Mouse (Mus musculus) lung, adult 2 months (tissue): ENCODE results near the gene 4833427G06Rik. TPM values are rescaled to one million over a fixed set of nuclear protein-coding genes. Genes with fewer than 3 reads are reported as not detected.
"Not testable (repeated sequence)": the region's sequence is repeated elsewhere in the genome, so short reads cannot be mapped to it uniquely, and the experiment has no call there.

Experiments
- DNase-seq: peaks from one replicate; pipeline ENCODE4 v3.0.0; 2022
- H3K4me1 ChIP-seq: fragments of 200-500 bp; 2 replicates; pipeline ENCODE4 v1.6.1; 2011; ENCODE audit warnings: low read length; ENCODE audit not compliant: control insufficient read depth, insufficient read depth
- H3K4me3 ChIP-seq: fragments of 200-500 bp; replicated peaks from 2 replicates; pipeline ENCODE3; 2011; ENCODE audit warnings: low read depth, mild to moderate bottlenecking, control low read depth, low read length; ENCODE audit errors: extremely low read depth
- CTCF ChIP-seq: fragments of 200-500 bp; IDR thresholded peaks from 2 replicates; pipeline ENCODE4 v1.5.1; 2011; ENCODE audit warnings: mild to moderate bottlenecking, low read length, control low read depth; ENCODE audit not compliant: insufficient read depth
- POLR2A ChIP-seq: fragments of 200-500 bp; IDR thresholded peaks from 2 replicates; pipeline ENCODE4 v1.6.1; 2011; ENCODE audit warnings: low read depth, mild to moderate bottlenecking, control low read depth, low read length, borderline replicate concordance; ENCODE audit errors: extremely low read depth
- WGBS: fragments of 180-500 bp; shearing (Covaris S2); methylation state at CpG from one replicate; pipeline ENCODE4 v1.1.7; 2018; 5-methylcytosine and 5-hydroxymethylcytosine counted together
- polyA plus RNA-seq: library from polyadenylated mRNA; depleted of rRNA; stranded (reverse); fragments of >200 nt; gene quantifications from 2 replicates; pipeline ENCODE4 v1.2.3, GENCODE M21; 2012; rRNA removed

Gene 4833427G06Rik
- polyA plus RNA-seq = 1.9 and 2.4 TPM in 2 replicates

DNA sequence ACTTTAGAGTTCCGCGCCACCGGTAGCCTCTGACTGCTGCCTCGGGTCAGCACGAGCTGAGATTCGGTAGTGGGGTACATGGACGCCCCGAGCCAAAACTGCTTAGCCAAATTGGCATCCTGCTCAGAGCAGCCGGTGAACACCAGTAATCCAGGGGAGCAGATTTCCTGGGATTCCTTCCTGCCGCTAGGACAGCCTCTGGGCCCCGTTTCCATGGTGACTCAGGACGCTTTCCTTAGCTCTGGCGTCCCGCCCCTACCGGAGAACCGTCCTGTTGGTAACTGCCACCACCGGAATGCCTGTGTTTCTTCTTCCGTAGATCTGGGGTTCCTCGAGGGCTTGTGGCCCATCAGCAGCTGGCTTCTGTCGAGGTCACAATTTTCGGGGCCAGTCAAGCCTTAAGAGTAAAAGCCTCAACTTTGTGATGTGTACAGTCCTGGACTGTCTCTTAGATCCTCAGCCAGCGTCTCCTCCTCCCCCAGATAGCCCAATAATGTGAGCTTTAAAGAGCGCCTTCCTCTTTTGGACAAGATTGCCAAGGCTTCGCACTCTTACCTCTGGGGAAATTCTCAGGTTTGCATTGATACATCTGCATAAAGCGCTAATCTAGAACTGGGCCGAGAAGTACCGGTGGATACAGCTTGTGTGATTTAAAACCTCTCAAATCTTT is at the start of gene 4833427G06Rik:
4833427G06Rik (minus strand) TSS at position 323 of the 670 bp plus-strand sequence.
- TF ChIP-seq CTCF (no peak), POLR2A (no peak)
- H3K4me3 ChIP-seq = no peak within 1 kb of the TSS
- 24% methylated on average over 27 of the region's 27 CpGs for WGBS
- DNase-seq = peak; percentile 23
- 0 out of 2 replicates have a peak, but pooled peaks cover 2% of the 10 kb centered on the region for H3K4me1 ChIP-seq

DNA sequence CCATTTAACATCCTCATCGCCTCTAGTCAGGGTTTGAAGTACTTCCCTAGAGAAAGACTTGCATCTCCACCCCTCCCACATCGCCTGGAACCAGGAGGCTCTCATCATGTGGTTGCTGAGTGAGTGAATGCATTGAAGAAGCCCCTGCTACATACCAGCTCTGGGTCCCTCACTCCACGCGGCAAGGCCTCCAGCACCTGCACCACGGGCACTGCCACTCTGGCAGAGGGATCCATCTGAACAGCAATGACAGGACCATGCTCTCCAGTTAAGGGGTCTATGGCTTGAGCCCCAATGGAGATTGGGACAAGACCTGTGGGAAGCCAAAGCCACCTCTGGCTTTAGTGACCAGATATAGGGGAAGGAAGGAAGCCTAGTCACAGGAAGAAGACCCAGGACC is 45.4 kb upstream of the 4833427G06Rik start:
- Histone ChIP-seq H3K4me3 (no peak overlapping the region), H3K4me1 (no peaks in the 10 kb centered on the region)
- no peak for DNase-seq
- TF ChIP-seq POLR2A (no peak), CTCF (no peak)
- WGBS = 72% methylated on average over 5 of the region's 5 CpGs

DNA sequence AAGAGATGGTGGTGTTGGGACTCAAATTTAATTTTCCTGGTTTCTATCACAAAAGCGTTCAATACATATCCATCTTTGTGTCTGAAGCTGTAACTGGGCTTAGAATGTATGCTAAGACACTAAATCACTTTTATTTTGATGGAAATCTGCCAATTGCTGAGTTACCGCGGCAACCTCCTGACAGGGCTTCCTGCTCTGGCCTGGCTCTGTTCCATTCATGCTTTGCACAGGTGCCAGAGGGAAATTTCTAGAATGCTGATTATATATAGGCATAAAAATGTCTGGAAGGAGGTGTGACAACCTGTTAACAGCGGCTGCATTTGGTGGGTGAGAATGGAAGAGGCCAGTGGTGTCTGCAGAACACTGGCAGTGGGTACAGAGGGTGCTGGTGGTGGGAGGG is 44.6 kb upstream of the 4833427G06Rik start:
- WGBS = 39% methylated on average over 4 of the region's 4 CpGs
- no peak for DNase-seq
- Histone ChIP-seq H3K4me3 (no peak overlapping the region), H3K4me1 (no peaks in the 10 kb centered on the region)
- TF ChIP-seq CTCF = no peak
- TF ChIP-seq POLR2A = no peak

DNA sequence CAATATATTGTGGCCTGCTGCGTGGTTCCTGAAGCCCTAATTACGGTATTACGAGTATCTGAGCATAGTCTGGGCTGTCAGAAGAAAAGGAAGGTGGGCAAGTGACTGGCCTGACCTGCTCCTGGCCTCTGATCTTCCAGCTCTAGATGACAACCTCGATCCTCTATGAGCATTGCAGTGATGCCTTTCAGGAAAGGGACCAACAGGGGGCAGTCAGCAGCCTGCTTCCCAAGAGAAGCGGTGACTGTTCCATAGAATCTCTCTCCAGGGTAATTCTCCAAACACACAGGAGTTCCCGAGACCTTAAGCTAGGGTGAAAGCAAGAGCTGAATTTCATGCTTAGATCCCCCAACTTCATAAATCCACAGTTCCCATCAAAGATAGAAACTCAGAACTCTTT is 42.3 kb upstream of the 4833427G06Rik start:
- WGBS = 69% methylated on average over 6 of the region's 6 CpGs
- Histone ChIP-seq H3K4me1 (no peaks in the 10 kb centered on the region), H3K4me3 (no peak overlapping the region)
- DNase-seq = no peak
- TF ChIP-seq POLR2A (no peak), CTCF (no peak)

DNA sequence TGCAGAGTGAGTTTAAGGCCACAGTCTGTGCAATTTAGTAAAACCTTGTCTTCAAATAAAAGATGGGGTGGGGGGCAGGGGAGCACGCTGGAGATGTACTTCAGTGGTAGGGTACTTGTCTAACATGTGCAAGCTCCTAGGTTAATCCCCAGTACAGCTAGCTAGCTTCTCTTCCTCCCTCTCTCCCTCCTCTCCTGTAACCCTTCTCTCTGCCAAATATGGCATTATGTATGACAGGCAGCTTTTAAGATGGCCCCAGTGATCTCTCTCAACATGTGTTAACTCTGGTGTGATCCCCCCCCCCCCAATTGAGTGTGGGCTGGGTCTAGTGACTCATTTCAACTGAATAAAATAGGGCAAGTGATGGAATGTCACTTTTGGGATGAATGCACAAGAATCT is 41.6 kb upstream of the 4833427G06Rik start:
- DNase-seq = no peak
- H3K4me1 ChIP-seq = no peaks in the 10 kb centered on the region
- TF ChIP-seq POLR2A = no peak
- no peak for TF ChIP-seq CTCF
- WGBS = 91% methylated on average over 1 of the region's 1 CpGs
- H3K4me3 ChIP-seq = no peak overlapping the region

DNA sequence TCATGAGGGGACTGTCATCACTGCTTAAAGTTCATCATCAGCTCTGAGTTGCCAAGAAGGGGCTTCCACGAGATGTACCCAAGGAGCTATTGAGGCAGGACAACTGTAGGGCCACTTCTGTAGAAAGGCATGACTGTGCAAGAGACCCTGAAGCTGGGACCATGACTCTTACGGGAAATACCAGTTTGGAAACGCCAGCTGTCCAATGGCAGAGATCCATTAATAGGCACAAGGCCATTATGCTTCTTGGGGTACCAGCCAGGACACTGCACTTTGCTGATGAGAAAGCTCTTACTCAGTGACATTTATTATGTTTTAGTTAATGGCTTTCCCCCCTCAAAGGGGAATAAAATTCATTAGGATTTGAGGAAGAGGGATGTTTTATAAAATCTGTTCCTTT is 38.8 kb upstream of the 4833427G06Rik start:
- no peaks in the 10 kb centered on the region for H3K4me1 ChIP-seq
- WGBS = 76% methylated on average over 3 of the region's 3 CpGs
- TF ChIP-seq CTCF (no peak), POLR2A (no peak)
- H3K4me3 ChIP-seq = no peak overlapping the region
- no peak for DNase-seq

DNA sequence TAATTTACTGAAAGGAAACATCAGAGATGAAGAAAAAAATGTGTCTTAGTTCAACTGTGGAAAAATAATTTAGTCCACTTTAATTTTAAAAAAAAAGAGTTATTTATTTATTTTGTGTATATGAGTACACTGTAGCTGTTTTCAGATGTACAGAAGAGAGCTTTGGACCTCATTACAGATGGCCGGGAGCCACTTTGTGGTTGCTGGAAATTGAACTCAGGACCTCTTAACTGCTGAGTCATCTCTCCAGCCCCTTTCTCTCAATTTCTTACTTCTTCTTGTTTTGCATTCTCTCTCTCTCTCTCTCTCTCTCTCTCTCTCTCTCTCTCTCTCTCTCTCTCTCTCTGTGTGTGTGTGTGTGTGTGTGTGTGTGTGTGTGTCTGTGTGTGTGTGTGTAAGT is 37.5 kb upstream of the 4833427G06Rik start:
- H3K4me3 ChIP-seq, H3K4me1 ChIP-seq, DNase-seq: not testable (repeated sequence)
- WGBS = 74% methylated on average over 1 of the region's 1 CpGs

DNA sequence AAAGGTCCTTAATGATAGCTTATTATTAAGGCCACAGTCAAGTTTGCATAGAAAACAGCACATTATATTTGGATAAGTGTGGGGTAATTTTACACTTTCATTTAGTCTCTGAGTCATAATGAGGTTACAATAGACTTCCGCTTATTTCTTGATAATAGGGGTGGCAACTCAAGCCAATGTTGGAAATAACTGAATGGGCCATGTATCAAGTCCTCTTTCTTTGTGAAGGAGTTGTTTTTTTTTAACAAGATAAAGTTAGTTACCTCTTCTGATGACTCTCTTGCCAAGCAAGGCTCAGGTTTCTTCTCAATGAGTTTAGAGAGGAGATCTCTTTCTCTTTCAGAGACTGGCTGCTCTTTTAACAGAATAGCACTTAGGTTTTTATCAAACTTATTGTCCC is 36.4 kb upstream of the 4833427G06Rik start:
- TF ChIP-seq POLR2A (no peak), CTCF (no peak)
- WGBS = 76% methylated on average over 1 of the region's 1 CpGs
- no peak for DNase-seq
- Histone ChIP-seq H3K4me1 (no peaks in the 10 kb centered on the region), H3K4me3 (no peak overlapping the region)

DNA sequence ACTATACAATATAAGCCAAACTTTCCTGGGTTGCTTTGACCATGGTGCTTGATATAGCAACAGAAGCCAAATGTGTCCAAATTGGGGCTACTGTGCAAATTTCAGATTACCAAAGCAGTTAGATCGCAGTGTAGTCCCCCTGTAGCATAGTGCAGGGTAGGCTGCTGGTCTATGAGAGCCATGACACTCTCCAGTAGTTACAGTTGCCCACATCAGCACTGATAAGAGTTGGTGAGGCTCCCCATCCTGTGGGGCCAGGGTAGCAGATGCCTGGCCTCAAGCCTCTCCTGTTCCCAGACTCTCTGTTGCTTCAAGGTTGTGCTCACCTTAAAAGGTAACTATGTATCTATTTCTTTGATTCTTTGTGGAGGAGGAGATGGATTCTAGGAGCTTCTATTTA is 36.0 kb upstream of the 4833427G06Rik start:
- H3K4me3 ChIP-seq = no peak overlapping the region
- TF ChIP-seq CTCF (no peak), POLR2A (no peak)
- WGBS = 81% methylated on average over 1 of the region's 1 CpGs
- no peak for DNase-seq
- H3K4me1 ChIP-seq = no peaks in the 10 kb centered on the region

DNA sequence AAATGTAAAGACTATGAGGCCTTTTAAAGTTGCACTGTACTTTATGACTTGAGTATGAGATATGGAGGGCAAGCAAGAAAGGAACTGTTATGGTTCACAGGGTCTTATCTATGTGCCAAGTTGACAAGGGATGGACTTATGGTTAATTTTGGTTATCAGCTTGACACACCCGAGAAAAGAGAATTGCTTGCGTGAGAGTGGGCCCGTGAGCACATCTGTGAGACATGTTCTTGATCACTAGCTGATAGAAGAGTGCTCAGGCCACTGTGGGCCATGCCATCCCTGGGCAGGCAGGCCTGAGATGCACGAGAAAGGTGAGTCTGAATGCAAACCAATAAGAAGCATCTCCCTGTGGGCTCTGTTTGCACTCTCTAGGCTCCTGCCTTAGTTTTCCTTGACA is 35.6 kb upstream of the 4833427G06Rik start:
- 87% methylated on average over 4 of the region's 4 CpGs for WGBS
- Histone ChIP-seq H3K4me1 (no peaks in the 10 kb centered on the region), H3K4me3 (no peak overlapping the region)
- DNase-seq = no peak
- TF ChIP-seq POLR2A (no peak), CTCF (no peak)
